Comparison of ENCODE assay signal across 8 mouse cellular contexts in the genomic region with DNA sequence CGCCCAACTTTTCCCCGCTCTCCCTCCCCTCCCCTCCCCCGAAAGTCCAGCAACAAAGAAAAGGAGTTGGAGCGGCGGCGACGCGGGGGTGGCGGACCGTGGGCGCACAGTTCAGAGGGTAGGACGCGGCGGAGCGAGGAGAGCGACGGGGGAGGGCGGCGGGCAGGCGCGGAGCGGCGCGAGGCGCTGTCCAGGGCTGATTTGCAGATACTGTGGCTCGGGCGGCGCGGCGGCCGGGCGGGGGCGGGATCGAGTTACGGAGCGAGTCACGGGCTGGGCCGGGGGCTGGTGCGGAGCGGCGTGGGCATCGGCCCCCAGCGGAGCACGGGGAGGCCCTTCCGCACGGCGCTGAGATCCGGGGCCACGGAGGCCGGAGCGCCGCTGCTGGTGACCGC. TPM values are rescaled to one million over a fixed set of nuclear protein-coding genes. Genes with fewer than 3 reads are reported as not detected.
DNase-seq lines count a peak whose midpoint lies in the region; ATAC-seq and TF ChIP-seq lines count a peak whose summit lies in the region.

No protein-coding gene starts in this region.

- H3K27ac ChIP-seq in CH12.LX (ENCODE audit: insufficient read depth, low read depth), result peak overlapping the region; percentile 74
- H3K27ac ChIP-seq in forebrain, embryonic 10.5 days, result peak overlapping the region; percentile 99
- peak overlapping the region; percentile 97 for H3K27ac ChIP-seq in heart, embryonic 16.5 days (ENCODE audit: low read length)
- peak overlapping the region; percentile 88 for H3K27ac ChIP-seq in neural tube, embryonic 13.5 days (replicated peaks)

- H3K79me2 ChIP-seq in CH12.LX (replicated peaks; ENCODE audit: control insufficient read depth, extremely low read depth, insufficient read depth, poor library complexity, severe bottlenecking), result peaks cover 38% of the 10 kb centered on the region

- dilution Hi-C loops in CH12.LX (cut with MboI; ENCODE audit: extremely low pct_ligation_motif_present, extremely low pct_unique_long_range_greater_than_20kb, low sequenced_read_pairs), result no loop called here

- H3K9ac ChIP-seq in CH12.LX (ENCODE audit: insufficient read depth, low read depth), result peak overlapping the region; percentile 79
- peak overlapping the region; percentile 95 for H3K9ac ChIP-seq in heart, embryonic 16.5 days (ENCODE audit: low read length)
- peak overlapping the region; percentile 90 for H3K9ac ChIP-seq in neural tube, embryonic 13.5 days

- H3K27me3 ChIP-seq in CH12.LX (replicated peaks), result no peaks in the 10 kb centered on the region
- peaks cover 15% of the 10 kb centered on the region for H3K27me3 ChIP-seq in forebrain, embryonic 10.5 days (ENCODE audit: poor library complexity, severe bottlenecking)
- H3K27me3 ChIP-seq in heart, embryonic 16.5 days (ENCODE audit: control insufficient read depth, insufficient read depth, low read length), result no peaks in the 10 kb centered on the region
- H3K27me3 ChIP-seq in neural tube, embryonic 13.5 days, result peaks cover 10% of the 10 kb centered on the region; the same call in 1 of the 2 replicates

- H3K9me3 ChIP-seq in CH12.LX (replicated peaks; ENCODE audit: low read length), result peaks cover 18% of the 10 kb centered on the region
- peaks cover 4% of the 10 kb centered on the region; the same call in 1 of the 2 replicates for H3K9me3 ChIP-seq in forebrain, embryonic 10.5 days
- no peaks in the 10 kb centered on the region for H3K9me3 ChIP-seq in heart, embryonic 16.5 days (replicated peaks; ENCODE audit: control insufficient read depth, low read length)
- no peaks in the 10 kb centered on the region for H3K9me3 ChIP-seq in neural tube, embryonic 13.5 days

- H3K36me3 ChIP-seq in CH12.LX (replicated peaks in 1 of 2; ENCODE audit: control insufficient read depth in 1 of 2, insufficient read depth in 1 of 2, low read length in 1 of 2), result peaks cover 20 to 27% of the 10 kb centered on the region in 2 experiments
- H3K36me3 ChIP-seq in forebrain, embryonic 10.5 days (replicated peaks), result peaks cover 30% of the 10 kb centered on the region
- peaks cover 16% of the 10 kb centered on the region for H3K36me3 ChIP-seq in heart, embryonic 16.5 days (ENCODE audit: control insufficient read depth, insufficient read depth)
- peaks cover 18% of the 10 kb centered on the region for H3K36me3 ChIP-seq in neural tube, embryonic 13.5 days

- H3K4me1 ChIP-seq in CH12.LX (ENCODE audit: control insufficient read depth in 1 of 2, insufficient read depth in 2 of 2), result peaks cover 3 to 27% of the 10 kb centered on the region in 2 experiments
- H3K4me1 ChIP-seq in forebrain, embryonic 10.5 days, result peaks cover 56% of the 10 kb centered on the region
- H3K4me1 ChIP-seq in heart, embryonic 16.5 days (ENCODE audit: control insufficient read depth, insufficient read depth, low read length), result peaks cover 11% of the 10 kb centered on the region
- H3K4me1 ChIP-seq in neural tube, embryonic 13.5 days (replicated peaks), result peaks cover 21% of the 10 kb centered on the region

- DNase-seq in CH12.LX (ENCODE audit: extremely low read depth), result peak; percentile 45
- peak; percentile 31 for DNase-seq in brain, adult 2 months (ENCODE audit: low read depth, low spot score)
- peak; percentile 71 for DNase-seq in forebrain, embryonic 10.5 days (ENCODE audit: extremely low spot score, low spot score)
- peak; percentile 91 for DNase-seq in kidney, postnatal 10 days
- peak; percentile 73 to 77 for DNase-seq in lung, adult 18-20 months
- peak; percentile 82 for DNase-seq in testis, postnatal 14 days (ENCODE audit: low spot score)

- TF ChIP-seq CTCF in CH12.LX (conservative IDR thresholded peaks at IDR 0.05 in 1 of 2, IDR thresholded peaks at IDR 0.05 in 1 of 2; ENCODE audit: low read depth in 2 of 2, low read length in 2 of 2), result 0 out of 4 replicates have a peak, but pooled peaks of 1 of the 2 experiments have one; percentile 22

- WGBS in forebrain, embryonic 10.5 days, result under 1% methylated on average over 36 of the region's 53 CpGs
- WGBS in heart, embryonic 16.5 days, result 1% methylated on average over 28 of the region's 53 CpGs
- under 1% methylated on average over 51 of the region's 53 CpGs for WGBS in neural tube, embryonic 13.5 days

- H3K4me3 ChIP-seq in CH12.LX (replicated peaks in 1 of 3; ENCODE audit: low read depth in 2 of 3, low read length in 2 of 3, poor library complexity in 1 of 3), result peak overlapping the region; percentile 54 to 83 (median 71)
- H3K4me3 ChIP-seq in forebrain, embryonic 10.5 days, result peak overlapping the region; percentile 99
- H3K4me3 ChIP-seq in heart, embryonic 16.5 days (ENCODE audit: low read length), result peak overlapping the region; percentile 94
- peak overlapping the region; percentile 91 for H3K4me3 ChIP-seq in neural tube, embryonic 13.5 days

- ATAC-seq in heart, embryonic 16.5 days (replicated peaks; ENCODE audit: extremely low read depth, insufficient read depth, low FRiP score), result peak; percentile 81
- peak; percentile 90 for ATAC-seq in neural tube, embryonic 13.5 days (ENCODE audit: low read depth)

- H3K4me2 ChIP-seq in CH12.LX (ENCODE audit: insufficient read depth, low read depth, poor library complexity, severe bottlenecking), result no peak overlapping the region; the same call in 1 of the 2 replicates
- peak overlapping the region; percentile 80 for H3K4me2 ChIP-seq in heart, embryonic 16.5 days (ENCODE audit: low read depth, low read length)
- H3K4me2 ChIP-seq in neural tube, embryonic 13.5 days, result peak overlapping the region; percentile 76

- no peak for TF ChIP-seq EP300 in CH12.LX (IDR thresholded peaks at IDR 0.05; ENCODE audit: low read length)

- TF ChIP-seq RAD21 in CH12.LX (IDR thresholded peaks at IDR 0.05; ENCODE audit: low read depth, low read length), result no peak

- in situ Hi-C loops in CH12.LX (cut with MboI; ENCODE audit: low pct_ligation_motif_present, low pct_unique_long_range_greater_than_20kb, low sequenced_read_pairs), result no loop called here

- no peak for TF ChIP-seq POLR2A in CH12.LX (IDR thresholded peaks at IDR 0.05; ENCODE audit: low read depth, low read length)

TF ChIP-seq in CH12.LX, 34 proteins besides CTCF, POLR2A, EP300 and RAD21 (continues in another document):
- no peak for TF ChIP-seq PAX5 (IDR thresholded peaks at IDR 0.05; ENCODE audit: low read length)
- 0 out of 2 replicates have a peak, but pooled peaks have one; percentile 23 for TF ChIP-seq MAZ (IDR thresholded peaks at IDR 0.05; ENCODE audit: low read depth, low read length)
- TF ChIP-seq CHD1 (IDR thresholded peaks at IDR 0.05; ENCODE audit: low read depth, low read length), result no peak
- TF ChIP-seq POLR2AphosphoS2 (IDR thresholded peaks at IDR 0.05; ENCODE audit: low read depth, low read length), result no peak
- no peak; the same call in 1 of the 2 replicates for TF ChIP-seq NRF1 (IDR thresholded peaks at IDR 0.05; ENCODE audit: low read depth, low read length)
- no peak for TF ChIP-seq JUND (conservative IDR thresholded peaks at IDR 0.05; ENCODE audit: low read depth, low read length)
- peak; percentile 64; the same call in 1 of the 2 replicates for TF ChIP-seq MXI1 (IDR thresholded peaks at IDR 0.05; ENCODE audit: low read depth, low read length)
- peak; percentile 82; the same call in 1 of the 2 replicates for TF ChIP-seq UBTF (IDR thresholded peaks at IDR 0.05; ENCODE audit: low read depth, low read length)
- TF ChIP-seq JUN (IDR thresholded peaks at IDR 0.05; ENCODE audit: insufficient read depth, low read depth, low read length), result no peak
- no peak for TF ChIP-seq MEF2A (IDR thresholded peaks at IDR 0.05; ENCODE audit: borderline replicate concordance, low read depth, low read length)
- TF ChIP-seq HCFC1 (IDR thresholded peaks at IDR 0.05; ENCODE audit: low read depth, low read length), result peak; percentile 22; the same call in 1 of the 2 replicates
- no peak for TF ChIP-seq ZNF384 (IDR thresholded peaks at IDR 0.05; ENCODE audit: low read depth, low read length)
- 0 out of 2 replicates have a peak, but pooled peaks have one; percentile 8 for TF ChIP-seq SMC3 (IDR thresholded peaks at IDR 0.05; ENCODE audit: low read depth, low read length)
- 0 out of 2 replicates have a peak, but pooled peaks have one; percentile 35 for TF ChIP-seq TCF12 (IDR thresholded peaks at IDR 0.05; ENCODE audit: low read depth, low read length)
- TF ChIP-seq IRF4 (IDR thresholded peaks at IDR 0.05; ENCODE audit: low read depth, low read length), result no peak

RNA-seq across cellular contexts. Expression of a gene that starts 0.4 kb away (rescaled TPM):
- total RNA-seq in CH12.LX (2012; rRNA removed), result 15.4 and 15.9 TPM in 2 replicates
- total RNA-seq in CH12.LX (2014; rRNA removed), result 16.5 and 16.8 TPM in 2 replicates
- polyA plus RNA-seq in CH12.LX (2012; ENCODE audit: insufficient read length, low read depth), result 7.4 and 7.8 TPM in 2 replicates
- polyA plus RNA-seq in forebrain, embryonic 10.5 days (2016; fragmentation: Nextera tagmentation; extraction: Ambion mirVana), result 21.6 and 22.3 TPM in 2 replicates
- polyA plus RNA-seq in heart, embryonic 16.5 days (2015; fragmentation: Nextera tagmentation; extraction: Ambion mirVana), result 18.9 and 20.3 TPM in 2 replicates
- 9.7 and 12.5 TPM in 2 replicates for polyA plus RNA-seq in neural tube, embryonic 13.5 days (2015; fragmentation: Nextera tagmentation; extraction: Ambion mirVana)

RNA-seq across cellular contexts. Expression of a gene that starts 44.2 kb away (rescaled TPM):
- 25.8 and 33.0 TPM in 2 replicates for total RNA-seq in CH12.LX (2012; rRNA removed)
- 44.3 and 45.7 TPM in 2 replicates for total RNA-seq in CH12.LX (2014; rRNA removed)
- polyA plus RNA-seq in CH12.LX (2012; ENCODE audit: insufficient read length, low read depth), result 59.4 and 60.7 TPM in 2 replicates
- 36.9 and 38.9 TPM in 2 replicates for polyA plus RNA-seq in forebrain, embryonic 10.5 days (2016; fragmentation: Nextera tagmentation; extraction: Ambion mirVana)
- 22.5 and 23.7 TPM in 2 replicates for polyA plus RNA-seq in heart, embryonic 16.5 days (2015; fragmentation: Nextera tagmentation; extraction: Ambion mirVana)
- polyA plus RNA-seq in neural tube, embryonic 13.5 days (2015; fragmentation: Nextera tagmentation; extraction: Ambion mirVana), result 34.4 and 36.0 TPM in 2 replicates

RNA-seq across cellular contexts. Expression of a gene that starts 44.3 kb away (rescaled TPM):
- 133 and 140 TPM in 2 replicates for total RNA-seq in CH12.LX (2012; rRNA removed)
- total RNA-seq in CH12.LX (2014; rRNA removed), result 119 and 129 TPM in 2 replicates
- polyA plus RNA-seq in CH12.LX (2012; ENCODE audit: insufficient read length, low read depth), result 78.0 and 88.0 TPM in 2 replicates
- polyA plus RNA-seq in forebrain, embryonic 10.5 days (2016; fragmentation: Nextera tagmentation; extraction: Ambion mirVana), result 111 and 113 TPM in 2 replicates
- 39.0 and 40.4 TPM in 2 replicates for polyA plus RNA-seq in heart, embryonic 16.5 days (2015; fragmentation: Nextera tagmentation; extraction: Ambion mirVana)
- polyA plus RNA-seq in neural tube, embryonic 13.5 days (2015; fragmentation: Nextera tagmentation; extraction: Ambion mirVana), result 62.3 and 71.8 TPM in 2 replicates

RNA-seq across cellular contexts. Expression of a gene that starts 54.4 kb away (rescaled TPM):
- 0.42 and 0.55 TPM in 2 replicates for total RNA-seq in CH12.LX (2012; rRNA removed)
- total RNA-seq in CH12.LX (2014; rRNA removed), result not detected in 2 replicates
- 0.67 and 1.3 TPM in 2 replicates for polyA plus RNA-seq in CH12.LX (2012; ENCODE audit: insufficient read length, low read depth)
- 0.64 and 1.1 TPM in 2 replicates for polyA plus RNA-seq in forebrain, embryonic 10.5 days (2016; fragmentation: Nextera tagmentation; extraction: Ambion mirVana)
- polyA plus RNA-seq in heart, embryonic 16.5 days (2015; fragmentation: Nextera tagmentation; extraction: Ambion mirVana), result 2.4 and 2.6 TPM in 2 replicates
- 4.8 and 5.1 TPM in 2 replicates for polyA plus RNA-seq in neural tube, embryonic 13.5 days (2015; fragmentation: Nextera tagmentation; extraction: Ambion mirVana)

Comparison
In these comparisons a context has a peak if more than half of its experiments do, and no peak if none do; other contexts are left out.
1. Peak in every context shown above with its lines: DNase-seq, ATAC-seq, H3K4me3 ChIP-seq and H3K27ac ChIP-seq.
2. DNase-seq: peak in every context shown above with its lines; median percentile 91 in kidney, postnatal 10 days; 82 in testis, postnatal 14 days; 75 in lung, adult 18-20 months; 71 in forebrain, embryonic 10.5 days; 45 in CH12.LX; 31 in brain, adult 2 months.